Mouse (Mus musculus) urinary bladder, adult 18-20 months (tissue): ENCODE data around the gene Ptpa.

Experiments used
- DNase-seq, 2 experiments: peaks; one replicate each; pipeline ENCODE4 v3.0.0; 2022; ENCODE audit warnings: low spot score in 2 of 2, mixed read lengths in 2 of 2

Gene Ptpa

GRCm38 (mm10) chr2:30437791-30438190 is 22.0 kb downstream of the Ptpa start:
- no peak for DNase-seq

GRCm38 (mm10) chr2:30439631-30440030 is 23.8 kb downstream of the Ptpa start:
- no peak for DNase-seq

GRCm38 (mm10) chr2:30440211-30440700 is 24.4 kb downstream of the Ptpa start:
- no peak for DNase-seq

- peak; percentile 55 to 59 for DNase-seq
These were observed 25.1 kb downstream of the Ptpa start for GRCm38 (mm10) chr2:30440701-30441517.

GRCm38 (mm10) chr2:30441518-30442497 is 26.0 kb downstream of the Ptpa start:
- peak; percentile 53 to 81 for DNase-seq

- DNase-seq, result no peak
These were observed 26.7 kb downstream of the Ptpa start for GRCm38 (mm10) chr2:30442498-30442890.

GRCm38 (mm10) chr2:30443281-30443680 is 27.4 kb downstream of the Ptpa start:
- DNase-seq, result no peak

- DNase-seq, result no peak
These were observed 28.2 kb downstream of the Ptpa start for GRCm38 (mm10) chr2:30444006-30444405.

- DNase-seq, result no peak
These were observed 28.6 kb downstream of the Ptpa start for GRCm38 (mm10) chr2:30444450-30444849.

GRCm38 (mm10) chr2:30445312-30445711 is 29.5 kb downstream of the Ptpa start:
- DNase-seq, result peak in 1 of 2 experiments; percentile 70

GRCm38 (mm10) chr2:30446891-30447826 is 31.3 kb downstream of the Ptpa start:
- no peak for DNase-seq

- DNase-seq, result no peak
These were observed 32.5 kb downstream of the Ptpa start for GRCm38 (mm10) chr2:30448371-30448770.

- no peak for DNase-seq
These were observed 34.7 kb downstream of the Ptpa start for GRCm38 (mm10) chr2:30450530-30450929.

- no peak for DNase-seq
These were observed 35.7 kb downstream of the Ptpa start for GRCm38 (mm10) chr2:30451525-30451924.

- no peak for DNase-seq
These were observed 37.7 kb downstream of the Ptpa start for GRCm38 (mm10) chr2:30453570-30453969.

- DNase-seq, result no peak
These were observed 38.7 kb downstream of the Ptpa start for GRCm38 (mm10) chr2:30454587-30454986.

GRCm38 (mm10) chr2:30456104-30456980 is 40.5 kb downstream of the Ptpa start:
- DNase-seq, result no peak

- no peak for DNase-seq
These were observed 42.5 kb downstream of the Ptpa start for GRCm38 (mm10) chr2:30458349-30458748.

GRCm38 (mm10) chr2:30459241-30459640 is 43.4 kb downstream of the Ptpa start:
- no peak for DNase-seq

- peak; percentile 51 to 76 for DNase-seq
These were observed 47.5 kb downstream of the Ptpa start for GRCm38 (mm10) chr2:30463341-30463761.
